ENCODE assay signal across 26 mouse cellular contexts in genomic region chr9:71674476-71674875, GRCm38 (mm10).
DNase-seq lines count a peak whose midpoint lies in the region; ATAC-seq and TF ChIP-seq lines count a peak whose summit lies in the region.
"Had no signal": no experiment of that assay in that cellular context is flagged by ENCODE, and none has a peak within 500 bp of the region (broad histone marks: within the 10 kb centered on the region; RNA-seq: fewer than 3 reads in every experiment).

No protein-coding gene starts in this region.

- no peak for DNase-seq in heart, postnatal 25 days (ENCODE audit: low spot score)
- DNase-seq in lung, postnatal 36 days: no peak
- DNase-seq in kidney, postnatal 10 days: peak; percentile 69
- peak; percentile 63 to 77 for DNase-seq in kidney, postnatal 36 days
- DNase-seq: adrenal gland, postnatal 36 days; B cell, adult 2 months; cerebellum, adult 2 months; cerebellum, postnatal 14 days; gastrocnemius, postnatal 10 days; heart, postnatal 36 days; right cerebral cortex, adult 18-20 months; spleen, adult 18-20 months; thymus, adult 2 months; thymus, postnatal 36 days had no signal

- no peak overlapping the region for H3K4me2 ChIP-seq in heart, embryonic 13.5 days
- H3K4me2 ChIP-seq in lung, embryonic 16.5 days (ENCODE audit: low read depth, low read length): no peak overlapping the region
- H3K4me2 ChIP-seq in intestine, postnatal 0 days (replicated peaks; ENCODE audit: low read depth): no peak overlapping the region
- H3K4me2 ChIP-seq: forebrain, embryonic 13.5 days; hindbrain, embryonic 12.5 days; intestine, embryonic 15.5 days; limb, embryonic 13.5 days; liver, embryonic 11.5 days; midbrain, embryonic 11.5 days; neural tube, embryonic 12.5 days had no signal

- H3K27ac ChIP-seq in heart, embryonic 13.5 days (replicated peaks): peak overlapping the region; percentile 73
- H3K27ac ChIP-seq in lung, embryonic 16.5 days (ENCODE audit: low read length): no peak overlapping the region
- no peak overlapping the region for H3K27ac ChIP-seq in intestine, postnatal 0 days (ENCODE audit: low read depth, low read length)
- H3K27ac ChIP-seq: forebrain, embryonic 13.5 days; hindbrain, embryonic 12.5 days; hindbrain, postnatal 0 days; intestine, embryonic 15.5 days; limb, embryonic 13.5 days; neural tube, embryonic 12.5 days had no signal

- no peak overlapping the region for H3K9ac ChIP-seq in heart, embryonic 13.5 days
- no peak overlapping the region for H3K9ac ChIP-seq in lung, embryonic 16.5 days (ENCODE audit: low read length)
- H3K9ac ChIP-seq in intestine, postnatal 0 days (ENCODE audit: low read depth, low read length): no peak overlapping the region
- H3K9ac ChIP-seq: forebrain, embryonic 13.5 days; hindbrain, embryonic 12.5 days; intestine, embryonic 15.5 days; limb, embryonic 13.5 days; neural tube, embryonic 12.5 days had no signal

- intact Hi-C loops in heart, postnatal 25 days (cut with DNase I): no loop called here

- peaks cover 74% of the 10 kb centered on the region for H3K4me1 ChIP-seq in heart, embryonic 13.5 days
- peaks cover 9% of the 10 kb centered on the region for H3K4me1 ChIP-seq in lung, embryonic 16.5 days (replicated peaks; ENCODE audit: control insufficient read depth, insufficient read depth, low read length)
- H3K4me1 ChIP-seq in intestine, postnatal 0 days (replicated peaks; ENCODE audit: control insufficient read depth, insufficient read depth, low read length): no peaks in the 10 kb centered on the region
- H3K4me1 ChIP-seq: forebrain, embryonic 13.5 days had no signal

- TF ChIP-seq CTCF in intestine, postnatal 0 days (IDR thresholded peaks at IDR 0.05; ENCODE audit: low read depth): no peak

- no peak for ATAC-seq in heart, embryonic 13.5 days (ENCODE audit: extremely low read depth, insufficient number of reproducible peaks, low FRiP score, low TSS enrichment)
- peak; percentile 53; the same call in 1 of the 2 replicates for ATAC-seq in lung, embryonic 16.5 days (ENCODE audit: low read depth)
- ATAC-seq in intestine, postnatal 0 days: no peak
- ATAC-seq: forebrain, embryonic 13.5 days; hindbrain, postnatal 0 days; intestine, embryonic 15.5 days; midbrain, embryonic 16.5 days had no signal

- H3K4me3 ChIP-seq in heart, embryonic 13.5 days: no peak overlapping the region
- no peak overlapping the region for H3K4me3 ChIP-seq in lung, embryonic 16.5 days (ENCODE audit: low read length)
- H3K4me3 ChIP-seq in intestine, postnatal 0 days (ENCODE audit: low read depth, low read length): no peak overlapping the region
- H3K4me3 ChIP-seq: forebrain, embryonic 13.5 days; hindbrain, embryonic 12.5 days; intestine, embryonic 15.5 days; limb, embryonic 13.5 days; neural tube, embryonic 12.5 days had no signal

- H3K9me3 ChIP-seq in heart, embryonic 13.5 days: 0 out of 2 replicates have a peak, but pooled peaks cover 3% of the 10 kb centered on the region
- 0 out of 2 replicates have a peak, but pooled peaks cover 4% of the 10 kb centered on the region for H3K9me3 ChIP-seq in lung, embryonic 16.5 days (ENCODE audit: control insufficient read depth, low read length)
- H3K9me3 ChIP-seq in intestine, postnatal 0 days (ENCODE audit: control insufficient read depth): no peaks in the 10 kb centered on the region
- H3K9me3 ChIP-seq: hindbrain, embryonic 12.5 days; intestine, embryonic 15.5 days; limb, embryonic 13.5 days; neural tube, embryonic 12.5 days had no signal

- WGBS in heart, embryonic 13.5 days: 19% methylated on average over 5 of the region's 5 CpGs
- WGBS in lung, embryonic 16.5 days: 31% methylated on average over 5 of the region's 5 CpGs
- WGBS in intestine, postnatal 0 days: 56% methylated on average over 5 of the region's 5 CpGs

- 0 out of 2 replicates have a peak, but pooled peaks cover 5% of the 10 kb centered on the region for H3K27me3 ChIP-seq in heart, embryonic 13.5 days (replicated peaks)
- no peaks in the 10 kb centered on the region for H3K27me3 ChIP-seq in lung, embryonic 16.5 days (ENCODE audit: control insufficient read depth, insufficient read depth, low read depth, low read length)
- H3K27me3 ChIP-seq in intestine, postnatal 0 days (replicated peaks; ENCODE audit: control insufficient read depth, insufficient read depth, low read length): no peaks in the 10 kb centered on the region
- H3K27me3 ChIP-seq: forebrain, embryonic 13.5 days; hindbrain, embryonic 12.5 days; intestine, embryonic 15.5 days; limb, embryonic 13.5 days; neural tube, embryonic 12.5 days had no signal

- peaks cover 26% of the 10 kb centered on the region for H3K36me3 ChIP-seq in heart, embryonic 13.5 days
- H3K36me3 ChIP-seq in lung, embryonic 16.5 days (ENCODE audit: control insufficient read depth, insufficient read depth, low read length): no peaks in the 10 kb centered on the region
- no peaks in the 10 kb centered on the region for H3K36me3 ChIP-seq in intestine, postnatal 0 days (ENCODE audit: control insufficient read depth, insufficient read depth)
- H3K36me3 ChIP-seq: hindbrain, embryonic 12.5 days; intestine, embryonic 15.5 days; neural tube, embryonic 12.5 days had no signal

Comparison
In these comparisons a context has a peak if more than half of its experiments do, and no peak if none do; other contexts are left out.
1. DNase-seq: peak in kidney, postnatal 10 days (single experiment) and kidney, postnatal 36 days (2 of 2); none in heart, postnatal 25 days (single experiment) and lung, postnatal 36 days (single experiment).